Mouse (Mus musculus): ENCODE measurements around the gene Nup210l.

The Nup210l gene

DNA sequence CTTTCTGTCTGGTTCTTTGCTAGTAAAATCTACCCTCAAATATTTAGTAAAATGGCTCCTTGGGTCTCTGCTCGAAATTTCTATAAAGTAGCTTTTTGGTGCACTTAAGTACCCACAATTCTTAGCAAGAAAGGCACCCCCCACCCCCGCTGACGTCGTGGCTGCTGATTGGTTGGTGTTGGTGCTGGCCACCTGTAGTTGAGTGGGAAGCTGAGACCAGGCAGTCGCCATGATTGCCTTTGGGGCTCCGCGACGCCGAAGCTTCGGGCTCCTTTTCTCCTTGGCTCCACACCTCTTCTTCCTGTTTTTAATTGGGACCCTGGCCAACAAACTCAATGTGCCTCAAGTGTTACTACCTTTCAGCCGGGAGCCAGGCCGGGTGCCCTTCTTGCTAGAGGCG is at the start of gene Nup210l:
TSS of gene Nup210l (plus strand) at position 195 of the 400 bp plus-strand sequence.
- DNase-seq (ENCODE audit: low spot score in 2 of 2) = no peak

DNA sequence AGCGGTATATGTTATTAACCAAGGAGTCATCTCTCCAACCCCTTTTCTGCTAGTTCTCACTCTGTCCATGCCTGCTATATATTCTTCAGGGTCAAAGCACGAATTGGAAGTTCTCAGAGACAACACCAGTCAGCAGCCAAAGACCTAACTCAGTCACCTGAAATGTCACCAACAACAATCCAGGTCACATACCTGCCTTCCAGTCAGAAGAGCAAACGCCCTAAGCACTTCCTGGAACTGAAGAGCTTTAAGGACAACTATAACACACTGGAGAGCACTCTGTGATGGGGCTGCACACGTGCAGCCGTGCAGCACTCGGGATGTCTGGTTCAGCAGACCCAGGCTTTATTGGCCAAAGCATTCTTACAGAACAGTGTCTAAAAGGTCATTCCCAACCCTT is 42.4 kb upstream of the Nup210l start:
- DNase-seq (ENCODE audit: low spot score in 2 of 2) = no peak

- no peak for DNase-seq (ENCODE audit: low spot score in 2 of 2)
Measured at GRCm38 (mm10) chr3:90062539-90062938, 41.4 kb upstream of the Nup210l start.

GRCm38 (mm10) chr3:90064383-90064782 is 39.5 kb upstream of the Nup210l start:
- no peak for DNase-seq (ENCODE audit: low spot score in 2 of 2)

- DNase-seq (ENCODE audit: low spot score in 2 of 2) = no peak
Measured at GRCm38 (mm10) chr3:90065553-90065952, 38.4 kb upstream of the Nup210l start.

DNA sequence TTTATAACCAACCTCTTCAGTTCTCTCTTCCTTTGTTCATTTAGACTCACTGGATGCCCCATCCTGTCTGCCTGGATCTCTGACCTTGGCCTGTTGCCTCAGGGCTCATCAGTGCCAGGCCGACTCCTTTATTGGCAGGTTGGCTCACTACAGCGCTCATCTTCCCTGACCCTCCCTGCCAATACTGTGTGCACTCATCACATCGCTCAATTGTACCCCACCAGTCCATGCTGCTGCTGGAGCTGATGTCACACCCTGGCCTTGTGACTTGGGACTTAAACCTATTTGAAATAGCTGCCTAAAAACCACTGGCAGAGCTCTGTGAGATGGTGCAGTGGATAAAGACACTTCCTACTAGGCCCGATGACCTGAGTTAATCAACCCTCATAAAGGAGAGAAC is 36.1 kb upstream of the Nup210l start:
- DNase-seq (ENCODE audit: low spot score in 2 of 2) = no peak

- DNase-seq (ENCODE audit: low spot score in 2 of 2) = no peak
Measured at GRCm38 (mm10) chr3:90069688-90070087, 34.2 kb upstream of the Nup210l start.

GRCm38 (mm10) chr3:90072294-90072693 is 31.6 kb upstream of the Nup210l start, which contains the start of gene Tpm3:
Gene Tpm3 (plus strand): TSS chr3:90072649.
- no peak for DNase-seq (ENCODE audit: low spot score in 2 of 2)

DNA sequence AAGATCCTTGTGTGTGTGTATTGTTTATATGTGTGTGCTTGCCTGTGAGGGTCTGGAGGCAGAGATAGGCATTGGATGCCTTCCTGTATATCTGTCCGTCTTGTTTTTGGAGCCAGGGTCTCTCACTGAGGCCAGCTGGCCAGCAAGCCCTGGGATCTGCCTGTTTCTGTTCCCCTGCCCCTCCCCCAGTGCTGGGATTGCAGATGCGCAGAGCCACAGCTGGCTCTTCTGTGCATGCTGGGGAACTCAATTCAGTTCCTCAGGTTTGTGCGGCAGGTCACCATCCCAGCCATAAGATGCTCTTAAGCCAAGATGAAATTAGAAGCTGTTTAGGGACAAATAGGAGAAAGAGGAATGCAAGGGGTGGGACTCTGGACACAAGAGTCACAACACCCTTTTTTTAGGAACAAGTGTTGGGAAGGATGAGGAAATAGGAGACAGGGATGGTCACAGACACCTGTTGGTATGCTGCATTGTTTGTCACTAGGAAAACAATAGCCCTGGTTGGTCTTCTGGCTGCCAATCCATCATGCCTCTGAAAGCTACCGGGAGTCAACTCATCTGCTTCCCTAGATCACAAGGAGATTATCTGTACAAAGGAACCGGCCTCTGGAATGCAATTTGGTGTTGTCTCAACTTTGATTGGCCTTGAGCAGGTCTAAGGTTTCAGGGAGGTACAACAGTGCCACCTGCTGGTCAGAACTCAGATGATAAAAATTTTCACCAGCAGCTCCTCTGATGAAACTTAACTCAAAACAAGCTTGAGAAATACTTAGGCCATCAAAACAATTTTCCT is 26.8 kb upstream of the Nup210l start:
- peak; percentile 66 to 74 for DNase-seq (ENCODE audit: low spot score in 2 of 2)

DNA sequence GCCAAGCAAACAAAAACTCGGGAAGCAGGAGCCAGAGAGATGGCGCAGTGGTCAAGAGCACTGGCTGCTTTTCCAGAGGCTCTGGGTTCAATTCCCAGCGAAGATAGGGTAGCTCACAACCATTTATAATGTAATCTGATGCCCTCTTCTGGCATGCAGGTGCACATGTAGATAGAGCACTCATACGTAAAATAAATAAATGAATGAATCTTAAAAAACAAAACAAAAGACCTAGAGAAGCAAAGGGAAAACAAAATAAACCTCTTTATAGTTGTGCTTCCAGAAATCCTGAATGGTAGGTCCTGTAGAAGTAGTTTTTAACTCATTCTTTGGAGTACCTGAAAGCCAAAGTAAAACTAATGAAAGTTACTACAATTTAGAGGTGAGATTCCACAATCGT is 25.7 kb upstream of the Nup210l start:
- no peak for DNase-seq (ENCODE audit: low spot score in 2 of 2)

DNA sequence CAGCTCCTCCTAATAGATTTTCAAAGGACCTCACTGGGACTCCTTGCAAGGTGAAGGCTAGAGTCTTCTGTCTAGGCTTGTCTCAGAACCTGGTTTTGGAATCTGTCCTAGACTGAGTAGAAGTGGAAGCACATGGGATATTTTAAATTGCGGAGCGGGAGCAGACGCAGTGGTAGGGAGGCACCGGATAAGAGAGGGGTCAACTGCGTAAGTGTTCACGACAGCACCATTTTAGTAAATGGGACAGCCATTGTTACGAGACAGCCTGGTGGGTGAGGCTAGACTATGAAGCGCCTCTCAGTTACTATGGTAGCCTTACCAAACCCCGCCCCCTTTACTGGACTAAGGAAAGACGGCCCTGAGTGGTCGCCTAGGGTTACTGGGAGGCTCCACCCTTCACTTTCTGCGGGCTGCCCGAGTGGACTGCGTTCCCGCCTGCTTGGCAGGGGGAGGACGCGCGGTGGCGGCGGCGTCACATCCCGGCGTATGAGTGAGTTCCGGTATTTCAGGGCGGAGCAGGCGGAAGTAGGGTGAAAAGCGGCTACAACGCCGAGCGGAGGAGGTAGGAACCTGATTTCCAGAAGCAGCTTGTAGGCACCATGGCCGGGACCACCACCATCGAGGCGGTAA is 24.7 kb upstream of the Nup210l start:
- peak; percentile 96 to 97 for DNase-seq (ENCODE audit: low spot score in 2 of 2)

GRCm38 (mm10) chr3:90079763-90080497 is 24.0 kb upstream of the Nup210l start:
- DNase-seq (ENCODE audit: low spot score in 2 of 2) = peak; percentile 91 to 92

- DNase-seq (ENCODE audit: low spot score in 2 of 2) = no peak
Measured at GRCm38 (mm10) chr3:90080498-90080863, 23.5 kb upstream of the Nup210l start.

- DNase-seq (ENCODE audit: low spot score in 2 of 2) = peak; percentile 44 to 59
Measured at GRCm38 (mm10) chr3:90081365-90082240, 22.3 kb upstream of the Nup210l start.

DNA sequence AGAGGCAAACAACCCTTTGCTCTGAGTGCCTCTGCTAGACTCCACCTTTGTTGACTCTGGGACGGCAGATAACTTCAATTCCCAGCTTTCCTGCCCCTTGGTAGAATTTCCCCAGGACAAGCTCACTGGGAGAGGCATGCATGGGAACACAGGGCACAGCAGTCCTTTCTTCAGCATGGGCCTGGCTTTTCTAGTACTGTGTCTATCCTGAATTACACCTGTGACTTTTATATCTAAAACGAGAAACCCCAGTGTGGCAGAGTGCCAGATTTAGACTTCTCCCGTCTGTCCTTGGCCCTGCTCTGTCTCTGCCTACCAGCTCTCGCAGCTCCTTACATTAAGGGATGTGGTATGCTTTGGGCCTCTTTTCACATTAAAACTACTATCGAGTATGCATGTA is 20.9 kb upstream of the Nup210l start:
- peak in 1 of 2 experiments; percentile 30 for DNase-seq (ENCODE audit: low spot score in 2 of 2)

DNA sequence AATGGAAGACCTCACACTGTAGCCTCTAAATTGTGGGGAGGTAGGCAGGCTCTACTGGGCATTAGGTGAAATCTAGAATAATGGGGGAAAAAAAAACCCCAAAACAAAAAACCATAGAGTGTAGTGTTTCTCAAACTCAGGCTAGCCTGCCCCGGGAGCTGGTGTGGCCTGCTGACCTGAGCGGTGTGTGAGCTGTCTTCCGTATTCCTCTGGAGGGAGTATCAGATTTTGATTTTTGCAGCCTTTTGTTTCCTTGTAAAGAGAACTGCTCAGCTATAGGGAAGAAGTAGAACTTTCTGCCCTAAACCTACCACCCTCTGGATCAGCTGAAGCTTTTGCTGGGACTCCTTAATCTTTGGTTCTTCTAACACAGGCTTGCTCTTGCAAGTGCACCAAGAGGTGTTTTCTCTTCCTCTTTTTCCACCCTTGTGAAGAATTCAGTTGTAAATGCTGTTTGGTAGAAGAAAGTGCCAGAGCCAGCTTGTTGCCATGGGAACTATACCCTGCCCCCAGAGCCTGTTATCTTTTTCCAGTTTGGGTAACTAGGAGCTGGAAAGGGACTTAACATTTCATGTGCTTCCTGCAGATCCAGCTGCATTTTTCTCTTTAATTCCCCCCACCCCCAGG is 20.1 kb upstream of the Nup210l start:
- peak; percentile 30 to 43 for DNase-seq (ENCODE audit: low spot score in 2 of 2)

- DNase-seq (ENCODE audit: low spot score in 2 of 2) = no peak
Measured at GRCm38 (mm10) chr3:90084790-90085189, 19.1 kb upstream of the Nup210l start.

- DNase-seq (ENCODE audit: low spot score in 2 of 2) = no peak
Measured at GRCm38 (mm10) chr3:90085281-90085680, 18.7 kb upstream of the Nup210l start.

DNA sequence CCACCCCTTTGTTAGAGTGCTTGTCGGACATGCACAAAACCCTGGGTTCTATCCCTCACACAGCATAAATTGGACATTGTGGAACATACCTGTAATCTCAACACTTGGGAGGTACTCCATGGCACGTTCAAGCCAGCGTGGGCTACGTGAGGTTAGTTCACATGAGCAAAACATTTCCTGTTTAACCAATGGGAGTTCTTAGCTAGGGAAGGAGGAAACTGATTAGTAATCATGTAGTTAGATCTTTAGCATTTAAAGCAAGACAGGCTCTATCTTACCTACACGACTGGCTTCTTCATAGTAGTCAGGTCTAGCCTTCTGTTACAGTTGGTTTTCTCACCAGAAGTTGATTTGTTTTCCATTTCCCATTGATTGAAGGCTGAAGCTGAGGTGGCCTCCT is 17.9 kb upstream of the Nup210l start:
- no peak for DNase-seq (ENCODE audit: low spot score in 2 of 2)

DNA sequence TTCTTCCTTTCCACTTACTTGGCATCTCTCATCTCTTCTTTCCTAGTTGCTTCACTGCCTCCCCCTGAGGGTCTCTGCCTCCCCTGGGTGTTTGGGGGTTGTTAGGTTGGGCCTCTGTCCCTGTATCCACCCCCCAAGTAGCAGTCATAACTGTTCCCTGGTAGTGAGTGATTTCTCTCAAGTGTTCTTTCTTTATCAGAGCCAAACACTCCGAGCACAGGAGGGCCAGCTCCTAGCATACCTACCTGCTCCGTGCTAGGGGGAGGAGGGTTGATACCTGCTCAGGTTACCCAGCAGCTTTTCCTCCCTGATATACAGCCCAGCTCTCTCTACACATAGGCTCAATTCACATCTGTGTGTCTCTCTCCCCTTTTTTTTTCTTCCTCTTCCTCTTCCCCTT is 15.3 kb upstream of the Nup210l start:
- DNase-seq (ENCODE audit: low spot score in 2 of 2) = no peak

- no peak for DNase-seq (ENCODE audit: low spot score in 2 of 2)
Measured at GRCm38 (mm10) chr3:90090892-90091291, 13.0 kb upstream of the Nup210l start.

Measured in spleen, postnatal 36 days (tissue).